Mouse (Mus musculus): ENCODE measurements around the gene Ttll8. TPM values are rescaled to one million over a fixed set of nuclear protein-coding genes. Genes with fewer than 3 reads are reported as not detected.

The Ttll8 gene
- polyA plus RNA-seq, 1 experiment from 2014 or later: 0.11 TPM

DNA sequence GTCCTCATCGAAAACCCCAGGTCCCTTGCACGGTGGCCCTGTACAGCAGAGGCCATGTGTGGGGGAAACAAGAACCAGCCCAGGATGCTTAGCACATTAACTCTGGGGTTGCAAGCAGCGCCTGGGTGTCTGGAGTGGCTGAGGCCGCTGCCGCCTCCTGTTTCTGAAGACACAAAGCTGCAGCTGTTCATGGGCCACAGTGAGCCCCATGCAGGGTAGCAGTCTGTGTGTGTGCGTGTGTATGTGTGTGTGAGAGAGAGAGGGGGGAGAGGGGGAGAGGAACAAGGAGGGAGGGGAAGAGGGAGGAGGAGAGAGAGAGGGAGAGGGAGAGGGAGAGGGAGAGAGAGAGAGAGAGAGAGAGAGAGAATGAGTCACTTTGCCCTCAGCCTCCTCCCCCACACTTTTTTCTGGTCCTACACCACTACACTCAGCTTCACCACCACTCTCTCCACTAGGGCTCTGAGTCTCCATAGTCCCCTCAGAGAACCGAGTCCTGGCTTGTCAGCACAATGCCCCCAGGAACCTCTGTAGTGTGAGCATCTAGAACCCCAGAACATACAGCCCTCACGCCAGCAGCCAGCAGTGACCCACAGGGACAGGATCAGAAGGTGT lies 110.6 kb downstream of the Ttll8 start:
- no peak for ATAC-seq (ENCODE audit: low read depth)
- 41% methylated on average over 8 of the region's 8 CpGs for WGBS
- Histone ChIP-seq H3K4me1 (ENCODE audit: control insufficient read depth, insufficient read depth, low read length) (peaks cover 7% of the 10 kb centered on the region; the same call in 1 of the 2 replicates), H3K36me3 (ENCODE audit: control insufficient read depth, insufficient read depth, low read length) (no peaks in the 10 kb centered on the region), H3K4me2 (ENCODE audit: low read depth, low read length) (no peak overlapping the region), H3K27ac (ENCODE audit: low read depth, low read length) (no peak overlapping the region), H3K9ac (replicated peaks; ENCODE audit: low read depth, low read length) (no peak overlapping the region), H3K4me3 (ENCODE audit: low read depth, low read length) (no peak overlapping the region), H3K27me3 (ENCODE audit: control insufficient read depth, insufficient read depth, low read length) (no peaks in the 10 kb centered on the region), H3K9me3 (ENCODE audit: control insufficient read depth, low read length) (no peaks in the 10 kb centered on the region)

DNA sequence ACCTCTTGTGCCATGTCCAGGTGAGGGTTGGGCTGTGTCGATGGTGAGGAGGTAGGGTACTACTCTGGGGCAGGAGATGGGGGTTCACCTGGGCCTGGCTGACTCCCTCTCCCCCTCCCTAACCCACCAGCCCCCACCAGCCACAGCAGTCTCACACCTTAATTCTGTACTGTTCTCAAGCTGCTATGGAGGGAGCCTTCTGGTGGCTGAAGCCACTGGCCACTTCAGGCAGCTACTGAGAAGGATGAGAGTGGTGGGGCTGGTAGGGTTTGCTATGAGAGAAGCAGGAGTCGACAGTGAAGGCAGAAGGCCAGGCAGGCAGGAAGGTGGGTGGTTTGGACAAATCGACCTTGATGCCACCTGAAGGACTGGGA lies 111.9 kb downstream of the Ttll8 start:
- 83% methylated on average over 3 of the region's 3 CpGs for WGBS

DNA sequence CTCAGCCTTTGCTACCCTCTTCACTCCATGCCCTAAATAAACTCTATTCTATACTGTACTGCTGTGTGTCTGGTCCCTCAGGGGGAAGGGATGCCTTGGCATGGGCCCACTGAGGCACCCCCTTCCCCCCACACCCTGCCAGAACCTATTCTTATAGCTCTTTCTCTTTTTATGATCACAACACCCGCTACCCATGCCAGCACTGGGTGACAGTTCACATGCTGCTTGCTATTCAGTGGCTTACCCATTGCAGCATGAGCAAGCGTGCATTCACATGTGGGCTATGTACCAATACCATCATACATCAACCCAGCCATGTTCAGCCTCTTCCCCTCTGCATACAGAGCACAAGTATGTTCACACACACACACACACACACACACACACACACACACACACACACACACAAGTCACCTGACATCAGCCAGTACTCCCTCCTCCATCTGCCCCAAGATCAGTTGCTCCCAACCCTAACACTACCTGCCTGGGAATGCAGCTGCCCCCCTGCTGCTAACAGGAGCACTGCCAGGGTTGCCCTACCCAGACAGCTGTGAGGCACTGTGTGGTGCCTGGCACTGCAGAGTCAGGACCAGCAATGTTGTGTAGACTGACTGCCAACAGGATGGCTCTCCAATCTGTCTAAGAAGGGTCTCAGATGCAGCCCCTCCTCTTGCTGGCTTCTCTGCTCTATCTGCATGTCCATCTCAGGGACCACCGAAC lies 112.5 kb downstream of the Ttll8 start:
- Histone ChIP-seq H3K4me2 (ENCODE audit: low read depth, low read length) (no peak overlapping the region), H3K36me3 (ENCODE audit: control insufficient read depth, insufficient read depth, low read length) (no peaks in the 10 kb centered on the region), H3K9me3 (ENCODE audit: control insufficient read depth, low read length) (no peaks in the 10 kb centered on the region), H3K27me3 (ENCODE audit: control insufficient read depth, insufficient read depth, low read length) (no peaks in the 10 kb centered on the region), H3K4me1 (ENCODE audit: control insufficient read depth, insufficient read depth, low read length) (peaks cover 13% of the 10 kb centered on the region; the same call in 1 of the 2 replicates), H3K9ac (replicated peaks; ENCODE audit: low read depth, low read length) (no peak overlapping the region), H3K4me3 (ENCODE audit: low read depth, low read length) (no peak overlapping the region), H3K27ac (ENCODE audit: low read depth, low read length) (no peak overlapping the region)
- 76% methylated on average over 3 of the region's 3 CpGs for WGBS
- no peak for ATAC-seq (ENCODE audit: low read depth)

More for the DNA sequence above, 111.9 kb downstream of the Ttll8 start:
- H3K4me3 ChIP-seq (ENCODE audit: low read depth, low read length): no peak overlapping the region
- H3K9me3 ChIP-seq (ENCODE audit: control insufficient read depth, low read length): no peaks in the 10 kb centered on the region
- no peaks in the 10 kb centered on the region for H3K36me3 ChIP-seq (ENCODE audit: control insufficient read depth, insufficient read depth, low read length)
- H3K4me1 ChIP-seq (ENCODE audit: control insufficient read depth, insufficient read depth, low read length): peaks cover 13% of the 10 kb centered on the region; the same call in 1 of the 2 replicates
- H3K4me2 ChIP-seq (ENCODE audit: low read depth, low read length): no peak overlapping the region
- H3K27ac ChIP-seq (ENCODE audit: low read depth, low read length): no peak overlapping the region
- ATAC-seq (ENCODE audit: low read depth): no peak
- no peak overlapping the region for H3K9ac ChIP-seq (replicated peaks; ENCODE audit: low read depth, low read length)
- no peaks in the 10 kb centered on the region for H3K27me3 ChIP-seq (ENCODE audit: control insufficient read depth, insufficient read depth, low read length)

DNA sequence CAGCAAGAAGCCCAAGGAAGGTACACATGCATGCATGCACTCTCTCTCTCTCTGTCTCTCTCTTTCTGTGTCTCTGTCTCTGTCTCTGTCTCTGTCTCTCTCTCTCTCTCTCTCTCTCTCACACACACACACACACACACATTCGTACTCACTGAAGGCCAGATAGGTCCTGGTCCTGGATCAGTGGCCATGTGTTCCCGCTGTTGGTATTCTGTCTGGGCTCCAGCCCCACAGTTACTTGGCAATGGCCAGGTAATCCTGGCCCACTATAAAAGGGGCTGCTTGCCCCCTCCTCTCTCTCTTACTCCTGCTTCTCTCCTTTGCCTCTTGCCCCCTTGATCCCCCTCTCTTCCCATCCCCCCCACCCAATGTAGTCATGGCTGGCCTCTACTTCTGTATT lies 113.1 kb downstream of the Ttll8 start:
- H3K36me3 ChIP-seq (ENCODE audit: control insufficient read depth, insufficient read depth, low read length): no peaks in the 10 kb centered on the region
- H3K4me3 ChIP-seq (ENCODE audit: low read depth, low read length): no peak overlapping the region
- no peak overlapping the region for H3K4me2 ChIP-seq (ENCODE audit: low read depth, low read length)
- WGBS: 86% methylated on average over 2 of the region's 2 CpGs
- no peak for ATAC-seq (ENCODE audit: low read depth)
- no peaks in the 10 kb centered on the region for H3K27me3 ChIP-seq (ENCODE audit: control insufficient read depth, insufficient read depth, low read length)
- H3K9ac ChIP-seq (replicated peaks; ENCODE audit: low read depth, low read length): no peak overlapping the region
- peaks cover 13% of the 10 kb centered on the region; the same call in 1 of the 2 replicates for H3K4me1 ChIP-seq (ENCODE audit: control insufficient read depth, insufficient read depth, low read length)
- no peak overlapping the region for H3K27ac ChIP-seq (ENCODE audit: low read depth, low read length)
- H3K9me3 ChIP-seq (ENCODE audit: control insufficient read depth, low read length): no peaks in the 10 kb centered on the region

Other genes starting within 250 kb of the Ttll8 start
- 20.2 and 22.2 TPM in 2 replicates for gene Brd1, start 220.2 kb downstream of the Ttll8 start, polyA plus RNA-seq (2014; fragmentation: Nextera tagmentation; extraction: Ambion mirVana)
- 17.8 and 24.8 TPM in 2 replicates for gene Zbed4, start 202.8 kb downstream of the Ttll8 start, polyA plus RNA-seq (2014; fragmentation: Nextera tagmentation; extraction: Ambion mirVana)
- 8.1 and 8.2 TPM in 2 replicates for gene Alg12, start 135.1 kb downstream of the Ttll8 start, polyA plus RNA-seq (2014; fragmentation: Nextera tagmentation; extraction: Ambion mirVana)
- 53.1 and 58.6 TPM in 2 replicates for gene Creld2, start 134.8 kb downstream of the Ttll8 start, polyA plus RNA-seq (2014; fragmentation: Nextera tagmentation; extraction: Ambion mirVana)
- 45.7 and 54.9 TPM in 2 replicates for gene Pim3, start 92.2 kb downstream of the Ttll8 start, polyA plus RNA-seq (2014; fragmentation: Nextera tagmentation; extraction: Ambion mirVana)
- gene Mlc1, start 24.6 kb upstream of the Ttll8 start, polyA plus RNA-seq (2014; fragmentation: Nextera tagmentation; extraction: Ambion mirVana): 13.5 and 17.5 TPM in 2 replicates
- not detected in 2 replicates for gene Mov10l1, start 28.5 kb upstream of the Ttll8 start, polyA plus RNA-seq (2014; fragmentation: Nextera tagmentation; extraction: Ambion mirVana)
- 6.4 and 8.0 TPM in 2 replicates for gene Panx2, start 105.3 kb upstream of the Ttll8 start, polyA plus RNA-seq (2014; fragmentation: Nextera tagmentation; extraction: Ambion mirVana)
- gene Trabd, start 120.7 kb upstream of the Ttll8 start, polyA plus RNA-seq (2014; fragmentation: Nextera tagmentation; extraction: Ambion mirVana): 36.4 and 38.5 TPM in 2 replicates
- 21.4 and 23.9 TPM in 2 replicates for gene Selenoo, start 134.7 kb upstream of the Ttll8 start, polyA plus RNA-seq (2014; fragmentation: Nextera tagmentation; extraction: Ambion mirVana)
- 18.3 and 21.4 TPM in 2 replicates for gene Tubgcp6, start 168.7 kb upstream of the Ttll8 start, polyA plus RNA-seq (2014; fragmentation: Nextera tagmentation; extraction: Ambion mirVana)
- 22.1 and 24.9 TPM in 2 replicates for gene Hdac10, start 174.3 kb upstream of the Ttll8 start, polyA plus RNA-seq (2014; fragmentation: Nextera tagmentation; extraction: Ambion mirVana)
- gene Mapk12, start 186.3 kb upstream of the Ttll8 start, polyA plus RNA-seq (2014; fragmentation: Nextera tagmentation; extraction: Ambion mirVana): 2.9 and 5.2 TPM in 2 replicates
- gene Mapk11, start 195.2 kb upstream of the Ttll8 start, polyA plus RNA-seq (2014; fragmentation: Nextera tagmentation; extraction: Ambion mirVana): 24.9 and 32.9 TPM in 2 replicates
- gene Plxnb2, start 226.4 kb upstream of the Ttll8 start, polyA plus RNA-seq (2014; fragmentation: Nextera tagmentation; extraction: Ambion mirVana): 66.4 and 100 TPM in 2 replicates
- gene Dennd6b, start 242.1 kb upstream of the Ttll8 start, polyA plus RNA-seq (2014; fragmentation: Nextera tagmentation; extraction: Ambion mirVana): 83.0 and 94.5 TPM in 2 replicates

Measured in neural tube, embryonic 14.5 days (tissue).